Mouse (Mus musculus): Measurements from ENCODE around the gene Uqcrfs1. TPM values are rescaled to one million over a fixed set of nuclear protein-coding genes. Genes with fewer than 3 reads are reported as not detected.

Gene Uqcrfs1
- total RNA-seq, 2 experiments from 2014 or later: 344 to 438 TPM

- DNase-seq: peak; percentile 8
These were observed 43.2 kb downstream of the Uqcrfs1 start for GRCm38 (mm10) chr13:30501860-30502395.

Other genes starting within 250 kb of the Uqcrfs1 start
- 10 to 100 TPM; 16.1 to 16.5 TPM for gene Agtr1a, start 208.9 kb downstream of the Uqcrfs1 start, total RNA-seq (2021)
- 10 to 100 TPM; 40.5 to 45.5 TPM for gene Dusp22, start 114.6 kb upstream of the Uqcrfs1 start, total RNA-seq (2021)
- 1 to 10 TPM; 1.8 to 2.7 TPM for gene Irf4, start 203.9 kb upstream of the Uqcrfs1 start, total RNA-seq (2021)